Mouse (Mus musculus) midbrain, embryonic 16.5 days (tissue): ENCODE data around the gene Cntrob. TPM values are rescaled to one million over a fixed set of nuclear protein-coding genes. Genes with fewer than 3 reads are reported as not detected.
"Not testable (repeated sequence)": the region's sequence is repeated elsewhere in the genome, so short reads cannot be mapped to it uniquely, and the experiment has no call there.

Experiments
- ATAC-seq: fragments of 200-750 bp; cut with Nextera tagmentation; 2 replicates; pipeline ENCODE4 v1.8.0; 2017; ENCODE audit warnings: moderate TSS enrichment
- H3K27ac ChIP-seq: fragments of 300-500 bp; sonication (generic); 2 replicates; pipeline ENCODE4 v1.5.1; 2014; ENCODE audit warnings: mild to moderate bottlenecking, low read length, mixed read lengths
- H3K27me3 ChIP-seq: fragments of 300-500 bp; sonication (generic); 2 replicates; pipeline ENCODE4 v1.6.1; 2014; ENCODE audit warnings: low read depth, low read length, mixed read lengths; ENCODE audit not compliant: control insufficient read depth, insufficient read depth
- H3K36me3 ChIP-seq: fragments of 300-500 bp; sonication (generic); 2 replicates; pipeline ENCODE4 v1.6.1; 2014; ENCODE audit warnings: mild to moderate bottlenecking, low read length, moderate library complexity, mixed read lengths; ENCODE audit not compliant: control insufficient read depth, insufficient read depth
- H3K4me1 ChIP-seq: fragments of 300-500 bp; sonication (generic); 2 replicates; pipeline ENCODE4 v1.6.1; 2014; ENCODE audit warnings: mild to moderate bottlenecking, low read length, mixed read lengths; ENCODE audit not compliant: control insufficient read depth, insufficient read depth
- H3K4me2 ChIP-seq: fragments of 300-500 bp; sonication (generic); 2 replicates; pipeline ENCODE4 v1.6.1; 2014; ENCODE audit warnings: mild to moderate bottlenecking, low read length, mixed read lengths
- H3K4me3 ChIP-seq: fragments of 300-500 bp; sonication (generic); 2 replicates; pipeline ENCODE4 v1.5.1; 2014; ENCODE audit warnings: low read depth, mild to moderate bottlenecking, low read length, moderate library complexity, mixed read lengths
- H3K9ac ChIP-seq: fragments of 300-500 bp; sonication (generic); 2 replicates; pipeline ENCODE4 v1.6.1; 2014; ENCODE audit warnings: low read depth, low read length, mixed read lengths
- H3K9me3 ChIP-seq: fragments of 300-500 bp; sonication (generic); replicated peaks from 2 replicates; pipeline ENCODE4 v1.6.1; 2014; ENCODE audit warnings: mild to moderate bottlenecking, low read length, mixed read lengths; ENCODE audit not compliant: control insufficient read depth, poor library complexity, severe bottlenecking
- WGBS: fragments of 180-500 bp; shearing (Covaris S2); extraction: QIAGEN DNeasy Blood & Tissue Kit; methylation state at CpG from one replicate; pipeline ENCODE4 v1.1.7; 2014; 5-methylcytosine and 5-hydroxymethylcytosine counted together
- polyA plus RNA-seq: library from polyadenylated mRNA; unstranded; fragments of >200 nt; fragmentation: Nextera tagmentation; extraction: Ambion mirVana; gene quantifications from 2 replicates; pipeline ENCODE4 v1.2.1, GENCODE M21; 2015

Cntrob gene
- polyA plus RNA-seq, 1 experiment from 2014 or later: 21.7 TPM

GRCm38 (mm10) chr11:69322010-69322409, 1.6 kb downstream of the Cntrob start:
- Histone ChIP-seq H3K36me3 (peaks cover 13% of the 10 kb centered on the region; the same call in 1 of the 2 replicates), H3K27ac (no peak overlapping the region), H3K9ac (peak overlapping the region; percentile 32), H3K4me1 (peaks cover 36% of the 10 kb centered on the region), H3K4me3 (no peak overlapping the region), H3K4me2 (peak overlapping the region; percentile 82), H3K27me3 (no peaks in the 10 kb centered on the region), H3K9me3 (no peaks in the 10 kb centered on the region)
- ATAC-seq: no peak
- WGBS: 62% methylated on average over 6 of the region's 6 CpGs

- no peak overlapping the region for H3K4me3 ChIP-seq
- no peak overlapping the region for H3K9ac ChIP-seq
- ATAC-seq: no peak
- 91% methylated on average over 6 of the region's 6 CpGs for WGBS
- peaks cover 31% of the 10 kb centered on the region for H3K4me1 ChIP-seq
- no peaks in the 10 kb centered on the region for H3K27me3 ChIP-seq
- H3K9me3 ChIP-seq: no peaks in the 10 kb centered on the region
- H3K4me2 ChIP-seq: no peak overlapping the region
- H3K36me3 ChIP-seq: peaks cover 13% of the 10 kb centered on the region; the same call in 1 of the 2 replicates
- H3K27ac ChIP-seq: no peak overlapping the region
Observed at GRCm38 (mm10) chr11:69321580-69321979, 2.0 kb downstream of the Cntrob start.

GRCm38 (mm10) chr11:69318000-69318399, 5.6 kb downstream of the Cntrob start:
- peaks cover 20% of the 10 kb centered on the region; the same call in 1 of the 2 replicates for H3K36me3 ChIP-seq
- WGBS: 94% methylated on average over 3 of the region's 3 CpGs

GRCm38 (mm10) chr11:69316361-69316760, 7.2 kb downstream of the Cntrob start:
- 98% methylated on average over 6 of the region's 6 CpGs for WGBS
- Histone ChIP-seq H3K27me3 (no peaks in the 10 kb centered on the region), H3K36me3 (peaks cover 20% of the 10 kb centered on the region; the same call in 1 of the 2 replicates)

More at GRCm38 (mm10) chr11:69318000-69318399, 5.6 kb downstream of the Cntrob start:
- peaks cover 16% of the 10 kb centered on the region for H3K4me1 ChIP-seq
- not testable (repeated sequence) for H3K27ac ChIP-seq, H3K9ac ChIP-seq, H3K27me3 ChIP-seq, H3K4me3 ChIP-seq, ATAC-seq, H3K4me2 ChIP-seq, H3K9me3 ChIP-seq

GRCm38 (mm10) chr11:69311266-69311665, 12.3 kb downstream of the Cntrob start:
- no peak overlapping the region for H3K9ac ChIP-seq
- peaks cover 27% of the 10 kb centered on the region for H3K36me3 ChIP-seq
- no peak for ATAC-seq
- H3K4me3 ChIP-seq: no peak overlapping the region
- no peaks in the 10 kb centered on the region for H3K9me3 ChIP-seq
- H3K4me2 ChIP-seq: no peak overlapping the region
- H3K4me1 ChIP-seq: no peaks in the 10 kb centered on the region; the same call in 1 of the 2 replicates
- H3K27ac ChIP-seq: no peak overlapping the region
- WGBS: 70% methylated on average over 7 of the region's 7 CpGs
- no peaks in the 10 kb centered on the region for H3K27me3 ChIP-seq

More at GRCm38 (mm10) chr11:69316361-69316760, 7.2 kb downstream of the Cntrob start:
- Histone ChIP-seq H3K9ac (no peak overlapping the region), H3K9me3 (no peaks in the 10 kb centered on the region), H3K4me1 (no peaks in the 10 kb centered on the region; the same call in 1 of the 2 replicates), H3K4me2 (no peak overlapping the region), H3K27ac (no peak overlapping the region), H3K4me3 (no peak overlapping the region)
- ATAC-seq: no peak

- WGBS: 97% methylated on average over 2 of the region's 2 CpGs
- no peak overlapping the region for H3K4me2 ChIP-seq
- H3K27ac ChIP-seq: no peak overlapping the region
- H3K27me3 ChIP-seq: no peaks in the 10 kb centered on the region
- peaks cover 24% of the 10 kb centered on the region for H3K36me3 ChIP-seq
- H3K4me1 ChIP-seq: no peaks in the 10 kb centered on the region
- H3K9me3 ChIP-seq: no peaks in the 10 kb centered on the region
- H3K9ac ChIP-seq: no peak overlapping the region
- H3K4me3 ChIP-seq: no peak overlapping the region
- ATAC-seq: no peak
Observed at GRCm38 (mm10) chr11:69306039-69306438, 17.5 kb downstream of the Cntrob start.

GRCm38 (mm10) chr11:69305291-69305690, 18.3 kb downstream of the Cntrob start:
- Histone ChIP-seq H3K27me3 (no peaks in the 10 kb centered on the region), H3K4me1 (no peaks in the 10 kb centered on the region), H3K4me2 (no peak overlapping the region), H3K4me3 (no peak overlapping the region), H3K27ac (no peak overlapping the region), H3K9me3 (no peaks in the 10 kb centered on the region), H3K36me3 (peaks cover 27% of the 10 kb centered on the region), H3K9ac (no peak overlapping the region)
- no peak for ATAC-seq
- WGBS: 89% methylated on average over 9 of the region's 9 CpGs

- peaks cover 25% of the 10 kb centered on the region for H3K36me3 ChIP-seq
- WGBS: 88% methylated on average over 7 of the region's 7 CpGs
Observed at GRCm38 (mm10) chr11:69302817-69303216, 20.8 kb downstream of the Cntrob start.

GRCm38 (mm10) chr11:69298231-69298630, 25.3 kb downstream of the Cntrob start:
- no peak overlapping the region for H3K9ac ChIP-seq
- no peaks in the 10 kb centered on the region for H3K27me3 ChIP-seq
- no peaks in the 10 kb centered on the region for H3K4me1 ChIP-seq
- H3K27ac ChIP-seq: no peak overlapping the region
- H3K9me3 ChIP-seq: no peaks in the 10 kb centered on the region
- no peak overlapping the region for H3K4me3 ChIP-seq
- no peak overlapping the region for H3K4me2 ChIP-seq
- H3K36me3 ChIP-seq: peaks cover 13% of the 10 kb centered on the region
- 64% methylated on average over 7 of the region's 7 CpGs for WGBS
- no peak for ATAC-seq

More at GRCm38 (mm10) chr11:69302817-69303216, 20.8 kb downstream of the Cntrob start:
- Histone ChIP-seq H3K4me2 (no peak overlapping the region), H3K9ac (no peak overlapping the region), H3K9me3 (no peaks in the 10 kb centered on the region), H3K4me1 (no peaks in the 10 kb centered on the region), H3K27me3 (no peaks in the 10 kb centered on the region), H3K4me3 (no peak overlapping the region), H3K27ac (no peak overlapping the region)
- ATAC-seq: no peak
